Mouse (Mus musculus) T-helper 1 cell (primary cell): ENCODE data around the gene Trub2.

Source experiments
- in situ Hi-C: fragments of 300-600 bp; cut with MboI, MseI; formaldehyde crosslinking; loops from one replicate; pipeline ENCODE4 v1.15.1; 2025; ENCODE audit warnings: high pct_unique_total_duplicates

Trub2 gene

DNA sequence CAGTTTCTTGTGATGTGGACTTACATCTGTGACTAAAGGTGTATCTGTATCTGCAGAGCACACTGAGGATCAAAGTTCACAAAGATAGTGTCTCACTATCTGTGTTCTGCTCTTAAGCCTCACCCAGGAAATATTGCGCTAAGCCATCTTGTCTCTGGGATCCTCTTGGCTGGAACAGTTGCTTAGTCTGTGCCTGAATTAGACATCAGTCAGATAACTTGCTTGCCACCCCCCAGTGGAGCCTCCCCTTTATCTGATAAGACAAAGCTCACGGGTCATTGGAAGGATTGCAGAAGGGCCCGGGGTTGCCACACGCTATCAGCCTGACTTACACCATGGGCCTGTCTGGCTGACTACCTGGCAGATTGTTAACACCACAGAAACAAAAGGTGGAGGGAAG lies 15.0 kb downstream of the Trub2 start:
- in situ Hi-C loops = no loop called here

DNA sequence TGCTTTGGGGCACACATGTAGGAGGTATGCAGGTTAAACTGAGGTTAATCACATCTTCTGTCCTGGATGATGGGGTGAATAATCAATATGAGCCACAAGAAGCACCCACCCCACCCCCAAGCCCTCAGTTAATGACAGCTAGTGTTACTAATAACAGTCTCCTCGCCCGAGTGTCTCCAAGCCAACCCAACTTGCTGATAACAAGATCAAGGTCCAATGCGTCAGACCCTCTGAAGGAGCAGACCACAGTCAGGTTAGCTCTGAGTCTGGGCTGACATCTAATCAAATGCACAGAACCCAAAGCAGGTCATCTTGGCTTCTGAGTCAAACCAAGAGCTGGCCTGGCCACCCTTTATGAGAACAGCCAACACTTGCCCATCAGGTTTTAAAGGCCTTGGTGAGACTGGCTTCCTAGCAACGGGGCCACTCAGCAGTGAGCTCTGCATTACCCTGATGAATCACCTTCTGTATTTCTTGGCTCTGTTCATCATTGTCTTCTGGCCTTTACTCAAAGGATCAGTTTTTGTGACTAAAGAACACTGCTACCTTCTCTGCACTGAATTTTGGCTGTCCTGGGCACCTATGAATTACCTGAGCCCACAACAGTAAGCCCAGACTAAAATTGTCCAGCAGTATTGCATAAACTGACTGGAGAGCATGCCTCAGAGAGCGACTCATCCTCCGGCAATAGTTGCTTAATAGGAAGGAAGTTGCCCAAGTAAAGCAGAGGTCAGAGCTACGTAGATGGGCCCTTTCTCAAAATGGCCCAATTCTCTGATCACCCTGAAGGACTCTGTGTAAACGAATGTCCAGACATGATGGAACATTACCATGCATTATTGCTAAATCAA lies 16.5 kb downstream of the Trub2 start:
- in situ Hi-C loops = no loop called here

DNA sequence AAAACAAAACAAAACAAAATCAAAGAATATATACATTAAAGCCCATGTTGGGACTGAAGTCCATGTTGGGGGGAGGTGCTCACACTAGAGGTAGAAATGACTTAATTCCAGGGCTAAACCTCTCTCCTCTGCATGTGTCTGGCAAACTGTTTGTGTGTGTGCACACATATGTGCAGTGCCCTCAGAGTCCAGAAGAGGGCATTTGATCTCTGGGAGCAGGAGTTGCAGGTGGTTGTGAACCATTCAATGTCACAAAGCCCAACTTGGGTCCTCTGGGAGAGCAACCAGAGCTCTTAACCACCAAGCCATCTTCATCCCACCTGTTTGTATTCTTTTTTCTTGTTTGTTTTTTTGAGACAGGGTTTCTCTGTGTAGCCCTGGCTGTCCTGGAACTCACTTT lies 18.1 kb downstream of the Trub2 start:
- in situ Hi-C loops = no loop called here

- in situ Hi-C loops = no loop called here
Measured at GRCm38 (mm10) chr2:29768901-29769300, 19.4 kb downstream of the Trub2 start.

- in situ Hi-C loops = no loop called here
Measured at GRCm38 (mm10) chr2:29767976-29768709, 20.2 kb downstream of the Trub2 start.

DNA sequence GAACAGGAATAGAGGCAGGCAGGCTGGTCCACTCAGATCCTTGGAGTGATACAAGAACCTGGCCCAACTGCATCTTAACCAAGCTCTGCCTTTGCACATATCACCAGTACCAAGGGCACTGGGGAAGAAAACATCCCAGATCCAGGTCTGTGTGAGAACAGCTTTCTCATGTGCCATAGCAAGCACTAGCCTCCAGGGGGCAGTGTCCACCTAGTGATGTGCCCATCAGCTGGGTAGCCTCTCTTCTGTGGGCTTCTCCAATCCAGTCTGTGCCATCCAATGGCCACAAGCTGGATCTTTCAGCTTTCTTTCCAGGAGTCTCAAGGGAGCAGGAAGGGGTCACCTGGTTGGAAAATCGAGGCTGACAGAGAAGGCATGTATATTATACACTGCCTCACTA lies 23.5 kb downstream of the Trub2 start:
- in situ Hi-C loops = no loop called here

GRCm38 (mm10) chr2:29755693-29756092 lies 32.6 kb downstream of the Trub2 start:
- in situ Hi-C loops = no loop called here

GRCm38 (mm10) chr2:29752397-29752796 lies 35.9 kb downstream of the Trub2 start:
- in situ Hi-C loops = no loop called here

DNA sequence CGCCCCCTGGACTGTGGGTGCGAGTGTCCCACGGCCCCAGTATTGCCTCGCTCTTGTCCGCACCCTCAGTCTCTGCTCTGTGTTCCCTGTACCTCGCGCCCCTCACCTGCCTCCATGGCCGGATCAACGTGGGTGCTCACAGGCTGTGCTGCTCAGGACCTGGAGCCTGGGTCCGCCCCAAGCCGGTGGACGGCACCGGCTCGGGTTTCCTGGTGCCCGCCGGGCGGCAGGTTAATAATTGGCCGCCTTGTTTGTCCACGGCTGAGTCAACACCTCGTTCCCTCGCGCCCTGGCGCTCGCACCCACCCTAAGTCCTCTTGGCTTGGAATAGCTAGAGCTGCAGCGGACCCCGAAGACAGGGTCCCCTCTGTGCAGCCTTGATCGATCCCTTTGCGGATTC lies 36.8 kb downstream of the Trub2 start, which contains the start of gene Gm13420:
TSS of gene Gm13420 (minus strand) at position 189 of the 400 bp plus-strand sequence.
- in situ Hi-C loops = no loop called here

DNA sequence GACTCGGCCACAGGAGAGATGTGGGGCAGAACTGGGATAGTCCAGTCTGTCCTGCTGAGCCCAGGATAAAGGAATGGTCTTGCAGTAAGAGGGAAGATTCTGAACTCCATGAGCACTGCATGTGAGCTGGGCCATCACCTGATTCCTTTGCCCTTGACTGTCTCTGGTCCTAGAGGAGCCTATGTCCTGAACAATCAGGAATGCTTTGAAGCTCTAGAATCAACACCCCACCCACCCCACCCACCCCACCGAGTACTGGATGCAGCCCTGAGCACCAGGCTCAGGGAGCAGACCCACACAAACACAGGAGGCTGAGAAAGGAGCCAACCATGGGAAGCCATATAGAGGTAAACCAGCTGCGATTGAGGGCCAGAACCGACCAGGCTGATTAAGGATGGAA lies 39.8 kb downstream of the Trub2 start:
- in situ Hi-C loops = loop anchor here (10.0 kb wide), 1 partner anchor 414 kb away; no protein-coding TSS in a partner anchor

DNA sequence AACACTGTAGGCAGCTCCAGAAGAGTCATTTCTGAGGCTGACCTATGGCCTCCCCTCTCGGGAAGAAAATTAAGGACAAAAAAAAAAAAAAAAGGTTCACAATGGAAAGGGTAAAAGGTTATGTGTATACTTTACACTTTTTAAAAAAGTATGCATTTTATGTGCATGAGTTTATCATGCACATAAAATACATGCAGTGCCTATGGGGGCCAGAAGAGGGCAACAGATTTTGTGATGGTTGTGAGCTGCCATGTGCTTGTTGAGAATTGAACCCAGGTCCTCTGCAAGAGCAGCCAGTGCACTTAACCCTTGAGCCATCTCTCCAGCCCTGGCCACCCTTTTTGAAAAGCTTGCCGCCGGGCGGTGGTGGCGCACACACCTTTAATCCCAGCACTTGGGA lies 40.5 kb downstream of the Trub2 start:
- in situ Hi-C loops = loop anchor here (10.0 kb wide), 1 partner anchor 413 kb away; no protein-coding TSS in a partner anchor

DNA sequence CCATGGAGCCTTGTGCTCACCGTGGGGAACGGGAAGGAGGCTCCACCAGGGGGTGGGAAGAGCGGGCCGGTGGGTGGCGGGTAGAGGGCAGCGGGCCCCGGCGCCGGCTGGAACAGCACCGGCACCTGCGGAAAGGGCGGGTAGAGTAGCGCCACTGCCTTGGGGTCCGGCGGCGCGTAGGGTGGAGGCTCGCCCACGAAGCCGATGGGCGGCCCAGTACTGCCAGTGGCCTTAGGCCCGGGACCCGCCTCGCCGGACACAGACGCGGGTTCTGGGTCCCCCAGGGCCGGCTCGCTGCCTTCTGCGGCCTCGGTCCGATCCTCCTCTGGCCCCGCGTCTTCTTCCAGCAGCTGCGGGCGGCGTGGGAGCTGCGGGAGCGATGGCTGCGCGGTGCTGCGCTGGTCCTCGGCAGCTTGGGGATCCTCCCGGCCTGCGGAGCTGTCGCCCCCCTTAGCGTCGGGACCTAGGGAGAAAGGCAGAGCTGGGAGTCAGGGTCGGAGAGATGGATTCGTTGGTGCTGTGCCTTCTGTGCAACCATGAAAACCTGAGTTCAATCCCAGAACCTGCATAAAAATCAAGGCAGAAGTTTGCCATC lies 41.0 kb downstream of the Trub2 start:
- in situ Hi-C loops = loop anchor here (10.0 kb wide), 1 partner anchor 412 kb away; no protein-coding TSS in a partner anchor

GRCm38 (mm10) chr2:29744256-29744655 lies 44.0 kb downstream of the Trub2 start:
- in situ Hi-C loops = loop anchor here (10.0 kb wide), 1 partner anchor 409 kb away; no protein-coding TSS in a partner anchor

DNA sequence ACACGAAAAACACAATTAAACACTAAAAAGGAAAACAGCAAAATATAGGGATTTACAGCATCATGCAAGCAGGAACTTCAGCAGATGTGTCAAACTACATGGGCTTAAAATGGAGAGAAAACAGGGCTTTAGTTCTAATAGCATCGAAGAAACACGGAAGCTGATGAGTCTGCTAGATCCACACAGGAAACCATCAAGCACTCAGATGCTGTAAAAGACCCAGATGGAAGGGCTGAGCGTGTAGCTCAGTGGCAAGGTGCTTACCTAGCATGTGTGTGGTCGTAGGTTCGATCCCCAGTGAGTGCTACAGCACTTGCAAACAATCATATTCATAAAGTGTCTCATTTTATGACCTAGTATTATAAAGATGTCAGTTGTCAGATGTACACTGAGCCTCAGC lies 47.1 kb downstream of the Trub2 start:
- in situ Hi-C loops = loop anchor here (10.0 kb wide), 1 partner anchor 406 kb away; no protein-coding TSS in a partner anchor

DNA sequence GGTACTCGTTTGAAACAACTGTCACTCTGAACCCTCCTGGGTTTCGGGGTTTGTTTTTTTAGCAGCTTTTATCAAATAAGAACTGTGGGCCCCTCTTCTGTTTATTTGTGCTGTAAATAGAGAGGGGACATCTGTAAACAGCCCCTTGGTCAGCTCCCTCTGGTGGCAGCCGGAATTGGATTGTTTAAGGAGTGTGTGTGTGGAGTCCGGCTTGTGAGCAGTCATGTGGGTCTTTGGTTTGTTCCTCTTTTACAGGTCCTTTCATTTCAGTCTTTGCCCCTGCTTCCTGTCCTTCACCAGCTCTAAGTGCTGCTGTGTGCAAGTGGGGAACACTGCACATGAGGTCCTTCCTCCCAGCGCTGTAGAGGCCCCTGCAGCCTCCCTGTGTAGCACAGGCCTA lies 48.9 kb downstream of the Trub2 start:
- in situ Hi-C loops = no loop called here

- in situ Hi-C loops = no loop called here
Measured at GRCm38 (mm10) chr2:29738799-29739198, 49.5 kb downstream of the Trub2 start.

DNA sequence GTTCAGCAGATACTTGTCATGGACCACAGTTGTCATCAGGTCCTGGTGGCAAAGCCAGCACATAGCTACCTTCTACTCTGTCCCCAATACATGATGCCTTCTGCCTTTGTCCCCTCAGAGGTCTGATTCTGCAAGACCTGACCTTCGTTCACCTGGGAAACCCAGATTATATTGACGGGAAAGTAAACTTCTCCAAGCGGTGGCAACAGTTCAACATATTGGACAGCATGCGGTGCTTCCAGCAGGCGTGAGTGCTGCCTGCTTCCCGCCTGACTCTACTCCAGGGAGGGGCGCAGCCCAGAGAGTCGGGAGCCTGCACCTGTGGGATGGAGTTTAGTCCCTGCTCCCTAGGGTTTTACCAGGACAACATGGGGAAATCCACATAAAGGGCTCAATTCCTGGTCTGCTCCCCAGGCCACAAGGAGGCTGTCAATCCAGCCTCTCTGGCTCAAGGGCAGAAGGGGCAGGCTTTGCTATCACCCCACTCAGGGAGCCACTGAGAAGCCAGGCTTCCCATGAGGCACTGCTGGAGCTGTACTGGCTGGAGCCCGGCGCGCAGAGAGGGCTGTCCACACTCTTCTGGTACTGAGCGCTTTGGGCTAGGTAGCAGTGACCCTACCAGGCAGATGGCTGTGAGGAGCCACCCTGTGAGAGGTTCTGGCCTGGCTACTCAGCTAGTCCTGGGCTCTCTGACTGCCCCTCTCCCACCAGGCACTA lies 50.9 kb downstream of the Trub2 start:
- in situ Hi-C loops = no loop called here

- in situ Hi-C loops = no loop called here
Measured at GRCm38 (mm10) chr2:29735708-29736107, 52.6 kb downstream of the Trub2 start.

- in situ Hi-C loops = no loop called here
Measured at GRCm38 (mm10) chr2:29733348-29733747, 55.0 kb downstream of the Trub2 start.

GRCm38 (mm10) chr2:29732559-29732958 lies 55.7 kb downstream of the Trub2 start:
- in situ Hi-C loops = no loop called here

- in situ Hi-C loops = no loop called here
Measured at GRCm38 (mm10) chr2:29731545-29731944, 56.8 kb downstream of the Trub2 start.
